Mouse (Mus musculus) ovary, postnatal 36 days (tissue): ENCODE measurements at regions not wholly inside any gene's neighbourhood (a gene's known extent, or its start where the extent isn't known, plus 50 kb on each side); places are given as distances from the start of the nearest gene placed in this dataset.
"Not testable (repeated sequence)": the region's sequence is repeated elsewhere in the genome, so short reads cannot be mapped to it uniquely, and the experiment has no call there.

ENCODE experiments used
- DNase-seq: peaks from one replicate; pipeline ENCODE4 v3.0.0; 2022; ENCODE audit warnings: low spot score, mixed read lengths

DNA sequence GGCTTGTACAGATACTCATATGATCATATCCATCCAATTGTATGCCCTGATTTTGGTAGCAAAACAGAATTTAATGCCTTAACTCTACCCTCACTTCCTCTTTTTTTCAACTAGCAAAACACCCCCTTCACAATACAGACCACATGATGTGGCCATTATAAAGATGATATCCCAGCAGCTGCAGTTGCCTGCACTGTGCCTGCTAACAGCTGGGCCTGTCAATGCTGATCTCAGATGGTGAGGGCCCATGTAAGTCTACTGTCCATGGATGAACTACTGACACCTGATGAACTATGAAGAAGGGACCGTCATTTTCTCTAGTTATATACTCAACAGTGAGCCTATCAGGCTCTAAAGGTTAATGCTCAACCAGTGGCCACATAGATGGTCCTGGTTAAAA lies 191.8 kb upstream of the Fmr1 start:
- DNase-seq: no peak

DNA sequence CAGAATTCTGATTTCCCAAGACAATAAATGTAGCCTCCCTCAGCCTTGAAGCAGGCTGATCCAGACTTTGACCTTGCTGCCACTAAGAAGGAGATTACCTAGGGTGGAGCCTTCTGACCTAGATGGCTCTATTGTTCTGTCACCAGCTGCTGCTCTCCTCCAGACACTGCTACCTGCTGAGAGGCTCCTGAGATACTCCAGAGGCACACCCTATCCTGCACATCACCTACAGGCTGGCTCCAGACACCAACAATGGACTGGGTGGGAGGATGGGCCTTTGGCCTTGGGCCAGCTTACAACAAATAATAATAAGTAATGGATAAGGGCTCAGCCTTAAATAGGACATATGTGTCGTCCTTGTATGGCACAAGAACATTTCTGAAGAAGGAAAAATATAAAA lies 186.3 kb upstream of the Fmr1 start:
- DNase-seq: not testable (repeated sequence)

DNA sequence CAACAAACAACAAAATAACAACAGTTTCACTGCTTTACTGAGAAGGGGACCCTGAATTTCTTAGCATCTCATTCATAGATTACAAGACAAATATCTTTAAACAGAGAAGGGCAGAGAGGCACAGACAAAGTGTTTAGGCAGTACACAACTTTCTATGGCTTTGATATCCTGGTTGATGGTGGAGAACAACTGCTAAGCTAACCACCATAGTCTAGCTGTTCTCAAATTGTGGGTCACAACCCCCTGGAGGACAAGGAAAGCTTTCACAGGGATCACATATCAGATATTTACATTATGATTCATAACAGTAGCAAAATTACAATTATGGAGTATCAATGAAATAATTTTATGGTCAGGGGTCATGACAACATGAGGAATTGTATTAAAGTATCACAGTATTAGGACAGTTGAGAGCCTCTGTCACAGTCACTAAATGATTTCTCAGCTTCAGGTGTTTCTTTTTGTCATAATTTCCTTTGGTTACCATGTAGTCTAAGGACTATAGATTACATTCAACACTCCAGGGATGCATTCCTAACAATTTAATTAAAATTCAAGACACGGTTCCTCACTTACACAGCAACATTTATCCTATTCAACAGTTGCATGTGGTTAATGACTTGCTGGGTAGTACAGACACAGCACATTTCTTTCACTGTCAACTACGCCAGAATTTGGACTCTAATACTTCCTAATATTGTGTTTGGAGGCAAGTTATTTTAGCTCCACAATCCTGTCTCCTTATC lies 183.8 kb upstream of the Fmr1 start:
- DNase-seq: no peak

DNA sequence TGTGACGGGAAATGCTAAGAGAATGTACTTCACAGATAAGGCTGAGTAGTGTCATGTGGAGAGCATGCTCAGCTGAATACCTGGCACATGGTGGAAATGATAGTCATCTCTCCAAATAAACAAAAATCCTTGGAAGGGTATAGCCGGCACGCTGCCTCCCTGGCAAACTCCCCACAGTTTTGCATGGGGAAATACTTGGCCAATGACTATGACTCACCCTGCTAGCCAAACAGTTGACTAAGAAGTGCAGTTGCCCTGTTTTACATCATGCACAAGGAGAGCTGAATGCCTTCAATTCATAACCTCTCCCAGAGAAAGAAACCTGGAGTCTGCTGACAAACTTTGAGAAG lies 183.2 kb upstream of the Fmr1 start:
- no peak for DNase-seq

DNA sequence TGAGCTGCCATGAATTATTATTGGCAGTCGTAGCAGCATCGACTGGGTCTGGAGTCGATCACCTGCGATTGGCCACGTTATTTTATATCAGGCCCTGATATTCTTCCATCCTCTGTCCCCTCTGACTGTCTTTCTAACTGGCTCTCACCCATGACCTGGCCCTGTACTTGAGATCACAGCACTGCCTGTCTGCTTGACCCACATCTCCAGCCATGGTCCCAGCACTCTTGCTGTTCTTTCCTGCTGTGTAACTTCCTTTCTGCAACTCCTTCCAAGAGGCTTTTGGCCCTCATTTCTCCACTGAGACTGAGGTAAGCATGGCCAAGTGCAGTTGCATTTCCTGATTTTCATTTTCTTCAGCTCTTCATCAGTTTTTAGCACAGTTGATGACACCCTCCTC lies 182.6 kb upstream of the Fmr1 start:
- DNase-seq: no peak

DNA sequence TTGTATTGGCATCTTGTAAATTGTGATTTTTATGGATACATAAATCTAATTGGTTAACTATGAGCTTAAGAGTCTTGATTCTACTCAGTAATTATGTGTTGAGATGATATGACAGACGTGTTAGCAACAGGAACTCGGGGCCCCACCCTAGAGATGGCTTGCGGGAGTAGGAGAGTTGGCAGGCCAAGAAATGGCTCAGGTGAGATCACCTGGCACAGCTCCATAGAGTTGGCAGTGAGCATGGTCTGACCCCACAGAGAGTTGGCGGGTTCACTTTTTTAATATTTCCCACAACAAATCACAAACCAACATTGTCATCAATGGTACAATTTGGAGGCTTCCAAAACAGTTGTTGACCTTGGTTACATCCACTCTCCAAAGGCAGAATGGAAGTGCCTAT lies 180.5 kb upstream of the Fmr1 start:
- no peak for DNase-seq

DNA sequence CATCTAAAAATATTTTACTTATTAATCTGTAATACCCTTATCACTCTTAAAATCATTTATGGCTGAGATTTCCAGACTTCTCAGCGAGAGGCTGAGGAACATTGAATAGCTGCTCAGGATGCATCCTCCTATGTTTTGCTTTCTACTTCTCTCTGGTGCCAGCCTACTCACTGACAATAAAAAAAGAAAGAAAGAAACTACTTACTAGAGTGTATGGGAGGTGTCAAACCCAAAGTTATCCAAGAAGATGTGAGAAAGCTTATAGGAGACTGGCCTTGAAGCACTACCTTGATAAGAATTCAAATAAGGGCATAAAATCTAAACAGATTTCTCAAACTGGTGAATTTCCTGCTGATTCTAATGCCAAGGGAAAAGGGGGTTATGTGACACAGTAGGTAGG lies 175.4 kb upstream of the Fmr1 start:
- DNase-seq: no peak

DNA sequence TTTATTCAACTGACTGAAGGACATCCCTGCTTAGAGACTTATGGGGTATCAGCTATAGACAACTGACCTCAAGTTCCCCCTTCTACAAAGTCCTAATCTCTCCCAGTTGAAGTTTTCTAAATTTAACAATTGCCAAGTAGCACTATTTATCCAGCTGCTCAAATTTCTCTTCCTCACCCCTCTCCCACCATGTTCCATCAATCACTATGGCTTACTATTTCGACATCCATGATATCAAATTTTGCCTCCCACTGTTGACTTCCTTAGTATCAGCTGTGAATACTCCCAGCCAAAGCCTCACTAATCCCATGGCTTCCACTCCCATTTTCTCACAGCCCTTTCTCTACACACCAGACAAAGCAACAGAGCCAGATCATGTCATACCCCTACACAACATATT lies 170.7 kb upstream of the Fmr1 start:
- no peak for DNase-seq

DNA sequence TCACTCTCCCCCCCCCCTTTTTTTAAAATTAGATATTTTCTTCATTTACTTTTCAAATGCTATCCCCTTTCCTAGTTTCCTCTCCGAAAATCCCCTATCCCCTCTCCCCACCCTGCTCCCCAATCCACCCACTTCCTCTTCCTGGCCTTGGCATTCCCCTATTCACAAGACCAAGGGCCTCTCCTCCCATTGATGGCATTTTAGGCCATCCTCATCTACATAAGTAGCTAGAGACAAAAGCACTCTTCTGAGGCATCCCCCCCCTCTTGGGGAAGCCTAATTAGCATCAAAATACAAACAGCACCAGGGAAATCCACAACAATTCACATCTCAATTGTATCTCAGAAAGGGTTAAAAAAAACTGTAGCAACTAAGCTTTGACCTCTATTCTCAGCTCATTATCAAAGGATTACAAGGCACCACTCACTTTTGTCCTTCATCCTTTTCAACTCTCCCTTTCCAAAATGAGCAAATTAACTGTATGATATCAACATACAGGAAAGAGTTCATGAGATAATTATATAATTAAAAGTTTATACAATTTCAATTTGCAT lies 166.1 kb upstream of the Fmr1 start:
- no peak for DNase-seq

DNA sequence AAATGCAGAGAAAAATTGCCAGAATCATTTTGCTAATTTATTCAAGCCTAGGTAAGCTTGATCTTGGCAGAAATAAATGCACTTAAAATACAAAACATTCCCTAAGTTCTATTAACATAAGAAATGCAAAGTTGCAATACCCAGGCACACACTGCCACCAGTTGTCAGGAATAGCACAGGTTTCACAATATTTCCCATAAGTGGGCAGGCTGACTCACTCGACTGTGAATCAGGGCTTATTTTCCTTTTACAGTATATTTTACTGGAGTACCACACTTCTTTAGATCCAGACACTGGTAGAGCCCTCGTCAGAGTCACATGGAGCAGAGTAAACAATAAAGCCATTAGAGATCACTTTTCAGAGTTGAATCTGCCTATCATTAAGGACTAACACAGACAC lies 131.8 kb upstream of the Fmr1 start:
- DNase-seq: no peak

DNA sequence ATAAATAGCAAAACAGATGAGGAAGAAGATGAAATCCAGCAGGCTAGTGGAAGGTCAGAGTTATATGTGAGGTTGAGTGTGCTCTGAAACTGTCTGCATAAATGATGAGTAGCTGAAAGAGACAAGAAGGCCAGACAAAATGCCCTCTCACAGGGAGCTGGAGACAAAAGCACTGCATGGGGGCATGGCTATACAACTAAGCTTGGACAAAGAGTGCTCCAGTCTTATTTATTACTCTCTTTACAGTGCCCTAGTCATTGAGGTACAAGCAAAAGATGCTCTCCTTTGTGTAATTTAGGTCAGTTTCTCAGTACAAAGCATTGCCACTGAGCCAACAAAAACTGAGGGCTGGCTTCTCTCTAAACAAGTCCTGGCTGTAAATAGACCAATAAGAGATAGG lies 124.3 kb upstream of the Fmr1 start:
- no peak for DNase-seq

DNA sequence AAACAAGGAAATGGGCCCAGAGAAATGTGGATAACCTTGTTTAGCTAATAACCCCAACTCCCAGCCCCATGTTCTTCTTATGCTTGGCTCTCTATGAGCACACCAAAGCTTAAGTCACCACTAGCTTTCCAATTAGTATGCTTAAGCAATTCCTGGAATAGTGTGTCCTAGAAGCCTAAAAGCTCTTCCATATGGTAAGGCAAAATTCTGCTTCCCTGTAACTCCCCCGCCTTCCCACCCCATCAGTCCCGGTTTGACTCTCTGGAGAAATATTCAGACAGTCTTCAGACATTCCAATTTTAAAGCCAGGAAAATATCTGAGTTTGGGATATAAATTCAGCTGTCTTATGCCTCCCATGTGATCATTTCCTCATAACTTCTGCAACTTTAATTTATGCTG lies 120.6 kb upstream of the Fmr1 start:
- DNase-seq: no peak

DNA sequence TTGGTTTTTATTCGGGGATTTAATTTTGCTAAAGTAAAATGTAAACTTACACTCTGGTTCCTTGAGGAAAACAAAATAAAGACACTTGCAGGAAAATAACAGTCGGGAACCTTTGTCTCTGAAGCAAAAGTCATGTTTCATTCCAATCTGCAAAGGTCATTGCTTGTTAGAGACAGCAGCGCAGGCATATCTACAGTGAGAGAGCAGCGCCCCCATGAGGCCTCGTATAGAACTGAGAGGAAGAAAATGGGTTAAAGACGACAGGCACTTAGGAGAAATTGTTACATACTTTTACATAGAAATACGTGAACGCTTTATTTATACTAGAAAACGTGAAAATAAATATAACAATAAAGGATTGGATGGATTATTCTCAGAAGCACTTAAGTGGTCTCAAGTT lies 93.1 kb upstream of the Fmr1 start:
- DNase-seq: peak; percentile 29

DNA sequence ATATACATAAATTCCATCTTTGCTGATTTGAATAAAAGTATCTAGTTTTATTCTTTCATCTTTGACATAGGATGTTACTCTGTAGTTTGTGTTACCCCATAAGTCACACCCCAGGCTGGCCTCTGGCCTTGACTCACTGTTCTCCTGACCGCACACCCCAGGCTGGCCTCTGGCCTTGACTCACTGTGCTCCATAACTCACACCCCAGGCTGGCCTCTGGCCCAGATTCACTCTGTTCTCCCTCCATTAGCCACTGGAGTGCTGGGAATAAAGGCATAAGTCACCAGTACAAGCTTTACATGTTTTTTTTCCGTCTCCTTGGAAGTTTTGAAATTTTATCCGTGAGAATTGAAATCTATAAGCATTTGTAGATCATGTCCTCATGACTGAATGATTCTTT lies 56.2 kb upstream of the Fmr1 start:
- no peak for DNase-seq
